Mouse (Mus musculus) liver, embryonic 14.5 days (tissue): ENCODE measurements around the gene Ing2. TPM values are rescaled to one million over a fixed set of nuclear protein-coding genes. Genes with fewer than 3 reads are reported as not detected.

Experiments used
- ATAC-seq: fragments of 200-750 bp; cut with Nextera tagmentation; 2 replicates; pipeline ENCODE4 v1.8.0; 2017; ENCODE audit warnings: moderate number of reproducible peaks, mild to moderate bottlenecking, moderate library complexity; ENCODE audit not compliant: insufficient read depth
- DNase-seq, 3 experiments: peaks; one replicate each; pipeline ENCODE4 v3.0.0-alpha.2; 2012 to 2013; ENCODE audit warnings: low read depth in 3 of 3, low spot score in 3 of 3
- H3K27ac ChIP-seq: fragments of 300-500 bp; sonication (generic); 2 replicates; pipeline ENCODE4 v1.5.1; 2014; ENCODE audit warnings: moderate library complexity, mild to moderate bottlenecking, control low read depth, inconsistent platforms
- H3K27me3 ChIP-seq: fragments of 300-500 bp; sonication (generic); 2 replicates; pipeline ENCODE4 v1.6.1; 2014; ENCODE audit warnings: mild to moderate bottlenecking, low read length, moderate library complexity; ENCODE audit not compliant: control insufficient read depth, insufficient read depth
- H3K36me3 ChIP-seq: fragments of 300-500 bp; sonication (generic); replicated peaks from 2 replicates; pipeline ENCODE4 v1.6.1; 2014; ENCODE audit warnings: low read depth; ENCODE audit not compliant: control insufficient read depth, insufficient read depth
- H3K4me1 ChIP-seq, 2 experiments: fragments of 200-500 bp in 1 of 2; fragments of 300-500 bp in 1 of 2; sonication (generic) in 1 of 2; replicated peaks; 2 replicates each; pipeline ENCODE4 v1.6.1; 2012 to 2014; ENCODE audit warnings: antibody characterized with exemption in 1 of 2, inconsistent platforms in 1 of 2, low read length in 1 of 2; ENCODE audit not compliant: control insufficient read depth in 2 of 2, insufficient read depth in 2 of 2
- H3K4me2 ChIP-seq: fragments of 300-500 bp; sonication (generic); 2 replicates; pipeline ENCODE4 v1.6.1; 2014; ENCODE audit warnings: low read depth, mild to moderate bottlenecking, control low read depth, moderate library complexity
- H3K4me3 ChIP-seq, 2 experiments: fragments of 200-500 bp in 1 of 2; fragments of 300-500 bp in 1 of 2; sonication (generic) in 1 of 2; 2 replicates each; pipeline ENCODE4 v1.5.1; 2012 to 2014; ENCODE audit warnings: low read depth in 2 of 2, low read length in 2 of 2, mild to moderate bottlenecking in 2 of 2, control low read depth in 1 of 2, inconsistent platforms in 1 of 2, moderate library complexity in 1 of 2; ENCODE audit not compliant: insufficient read depth in 1 of 2
- H3K9ac ChIP-seq: fragments of 300-500 bp; sonication (generic); replicated peaks from 2 replicates; pipeline ENCODE4 v1.6.1; 2014; ENCODE audit warnings: mild to moderate bottlenecking, control low read depth, moderate library complexity
- H3K9me3 ChIP-seq: fragments of 300-500 bp; sonication (generic); 2 replicates; pipeline ENCODE4 v1.6.1; 2016; ENCODE audit warnings: low read length, mixed read lengths; ENCODE audit not compliant: control insufficient read depth
- CTCF ChIP-seq: IDR thresholded peaks from 2 replicates; pipeline ENCODE4 v1.5.1; 2016; ENCODE audit warnings: antibody characterized with exemption, low read depth, control low read depth
- EP300 ChIP-seq: IDR thresholded peaks from 2 replicates; pipeline ENCODE4 v1.6.1; 2016; ENCODE audit warnings: antibody characterized with exemption, low read depth
- WGBS: fragments of 180-500 bp; shearing (Covaris S2); extraction: QIAGEN DNeasy Blood & Tissue Kit; methylation state at CpG from one replicate; pipeline ENCODE4 v1.1.7; 2014; ENCODE audit not compliant: insufficient replicate concordance; 5-methylcytosine and 5-hydroxymethylcytosine counted together
- polyA plus RNA-seq, 2 experiments: library from polyadenylated mRNA; depleted of rRNA in 1 of 2; stranded (reverse) in 1 of 2; unstranded in 1 of 2; fragments of >200 nt; fragmentation: Nextera tagmentation in 1 of 2; extraction: Ambion mirVana in 1 of 2; gene quantifications; 2 replicates each; pipeline versions ENCODE4 v1.2.1 to v1.2.3; 2012 to 2014

Ing2 gene
- polyA plus RNA-seq, 2 experiments = 8.9 to 14.1 TPM

GRCm38 (mm10) chr8:47642514-47643064, 32.8 kb downstream of the Ing2 start:
- Histone ChIP-seq H3K4me3 (no peak overlapping the region), H3K4me1 (no peaks in the 10 kb centered on the region), H3K9ac (no peak overlapping the region), H3K4me2 (no peak overlapping the region), H3K36me3 (no peaks in the 10 kb centered on the region), H3K27ac (no peak overlapping the region), H3K27me3 (no peaks in the 10 kb centered on the region), H3K9me3 (no peaks in the 10 kb centered on the region)
- TF ChIP-seq CTCF (no peak), EP300 (no peak)
- DNase-seq = no peak
- no peak for ATAC-seq
- WGBS = 72% methylated on average over 9 of the region's 9 CpGs

GRCm38 (mm10) chr8:47637152-47637551, 38.2 kb downstream of the Ing2 start:
- ATAC-seq = no peak
- no peak overlapping the region for H3K27ac ChIP-seq
- H3K4me3 ChIP-seq = no peak overlapping the region
- H3K36me3 ChIP-seq = no peaks in the 10 kb centered on the region
- no peaks in the 10 kb centered on the region for H3K9me3 ChIP-seq
- H3K4me1 ChIP-seq = no peaks in the 10 kb centered on the region
- TF ChIP-seq EP300 (no peak), CTCF (no peak)
- 45% methylated on average over 4 of the region's 4 CpGs for WGBS
- no peak overlapping the region for H3K4me2 ChIP-seq
- DNase-seq = no peak
- no peak overlapping the region for H3K9ac ChIP-seq
- no peaks in the 10 kb centered on the region for H3K27me3 ChIP-seq

DNA sequence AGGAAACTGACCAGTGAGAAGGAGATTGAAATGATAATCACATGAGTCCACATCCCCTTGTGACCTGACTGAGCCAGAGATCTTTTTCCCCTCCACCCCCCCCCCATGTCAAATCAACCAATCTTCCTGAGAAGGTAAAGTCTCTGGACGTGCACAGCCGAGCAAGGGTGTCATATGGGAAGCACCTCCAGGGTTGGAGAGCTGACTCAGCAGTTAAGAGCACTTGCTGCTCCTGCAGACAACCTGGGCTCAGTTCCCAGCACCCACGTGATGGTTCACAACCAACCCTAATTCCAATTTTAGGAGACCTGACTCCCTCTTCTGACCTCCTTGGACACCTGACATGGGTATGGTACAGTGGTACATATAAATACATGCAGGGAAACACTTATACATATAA, 39.3 kb downstream of the Ing2 start:
- Histone ChIP-seq H3K4me3 (no peak overlapping the region), H3K4me1 (no peaks in the 10 kb centered on the region), H3K9ac (no peak overlapping the region), H3K4me2 (no peak overlapping the region), H3K9me3 (no peaks in the 10 kb centered on the region; the same call in 1 of the 2 replicates), H3K36me3 (no peaks in the 10 kb centered on the region), H3K27ac (no peak overlapping the region), H3K27me3 (no peaks in the 10 kb centered on the region)
- TF ChIP-seq CTCF (no peak), EP300 (no peak)
- no peak for DNase-seq
- WGBS = 45% methylated on average over 3 of the region's 3 CpGs
- ATAC-seq = no peak

- ATAC-seq (no peak), DNase-seq (no peak)
- Histone ChIP-seq H3K4me3 (no peak overlapping the region), H3K9me3 (no peaks in the 10 kb centered on the region; the same call in 1 of the 2 replicates), H3K27me3 (no peaks in the 10 kb centered on the region), H3K36me3 (no peaks in the 10 kb centered on the region), H3K4me1 (no peaks in the 10 kb centered on the region), H3K9ac (no peak overlapping the region), H3K4me2 (no peak overlapping the region), H3K27ac (no peak overlapping the region)
- WGBS = 35% methylated on average over 10 of the region's 10 CpGs
- TF ChIP-seq CTCF = no peak
- TF ChIP-seq EP300 = no peak
Observed at GRCm38 (mm10) chr8:47634791-47635341, 40.5 kb downstream of the Ing2 start.

- Histone ChIP-seq H3K27me3 (no peaks in the 10 kb centered on the region), H3K9ac (no peak overlapping the region), H3K4me3 (no peak overlapping the region), H3K27ac (no peak overlapping the region), H3K9me3 (no peaks in the 10 kb centered on the region), H3K4me2 (no peak overlapping the region), H3K36me3 (no peaks in the 10 kb centered on the region), H3K4me1 (no peaks in the 10 kb centered on the region)
- DNase-seq (no peak), ATAC-seq (no peak)
- 70% methylated on average over 1 of the region's 1 CpGs for WGBS
- TF ChIP-seq EP300 = no peak
- TF ChIP-seq CTCF = no peak
Observed at GRCm38 (mm10) chr8:47621144-47621543, 54.2 kb downstream of the Ing2 start.

Other genes with a start within 250 kb of the Ing2 start
- 0.11 and 0.16 TPM in 2 replicates for gene Stox2, start 229.2 kb downstream of the Ing2 start, polyA plus RNA-seq (2012; rRNA removed)
- gene Stox2, start 229.2 kb downstream of the Ing2 start, polyA plus RNA-seq (2014; fragmentation: Nextera tagmentation; extraction: Ambion mirVana) = 0.06 and 0.24 TPM in 2 replicates
- 8.0 and 10.4 TPM in 2 replicates for gene Trappc11, start 142.1 kb downstream of the Ing2 start, polyA plus RNA-seq (2012; rRNA removed)
- 13.1 and 14.4 TPM in 2 replicates for gene Trappc11, start 142.1 kb downstream of the Ing2 start, polyA plus RNA-seq (2014; fragmentation: Nextera tagmentation; extraction: Ambion mirVana)
- 5.4 and 10.1 TPM in 2 replicates for gene Rwdd4a, start 141.9 kb downstream of the Ing2 start, polyA plus RNA-seq (2012; rRNA removed)
- 25.0 and 27.0 TPM in 2 replicates for gene Rwdd4a, start 141.9 kb downstream of the Ing2 start, polyA plus RNA-seq (2014; fragmentation: Nextera tagmentation; extraction: Ambion mirVana)
- gene Cdkn2aip, start 38.4 kb upstream of the Ing2 start, polyA plus RNA-seq (2012; rRNA removed) = 5.2 and 5.8 TPM in 2 replicates
- 13.2 and 14.1 TPM in 2 replicates for gene Cdkn2aip, start 38.4 kb upstream of the Ing2 start, polyA plus RNA-seq (2014; fragmentation: Nextera tagmentation; extraction: Ambion mirVana)
- not detected in 2 replicates for gene Cldn24, start 146.6 kb upstream of the Ing2 start, polyA plus RNA-seq (2012; rRNA removed)
- gene Cldn24, start 146.6 kb upstream of the Ing2 start, polyA plus RNA-seq (2014; fragmentation: Nextera tagmentation; extraction: Ambion mirVana) = not detected in 2 replicates
- not detected in 2 replicates for gene Cldn22, start 148.9 kb upstream of the Ing2 start, polyA plus RNA-seq (2012; rRNA removed)
- gene Cldn22, start 148.9 kb upstream of the Ing2 start, polyA plus RNA-seq (2014; fragmentation: Nextera tagmentation; extraction: Ambion mirVana) = not detected in 2 replicates